Mouse (Mus musculus) MEL (cell line): ENCODE measurements around the gene Ms4a8a.

ENCODE experiments used
- EP300 ChIP-seq, 2 experiments: IDR thresholded peaks; 2 replicates each; pipeline ENCODE4 v1.6.1; 2011; ENCODE audit warnings: improper control_type of control experiment in 2 of 2, low read length in 2 of 2, low read depth in 1 of 2, mild to moderate bottlenecking in 1 of 2
- MYC ChIP-seq: IDR thresholded peaks from 2 replicates; pipeline ENCODE4 v1.6.1; 2011; ENCODE audit warnings: low read depth, mild to moderate bottlenecking, low read length, improper control_type of control experiment, moderate library complexity
- POLR2AphosphoS2 ChIP-seq: IDR thresholded peaks from 2 replicates; pipeline ENCODE4 v1.6.1; 2011; ENCODE audit warnings: low read length, improper control_type of control experiment

DNA sequence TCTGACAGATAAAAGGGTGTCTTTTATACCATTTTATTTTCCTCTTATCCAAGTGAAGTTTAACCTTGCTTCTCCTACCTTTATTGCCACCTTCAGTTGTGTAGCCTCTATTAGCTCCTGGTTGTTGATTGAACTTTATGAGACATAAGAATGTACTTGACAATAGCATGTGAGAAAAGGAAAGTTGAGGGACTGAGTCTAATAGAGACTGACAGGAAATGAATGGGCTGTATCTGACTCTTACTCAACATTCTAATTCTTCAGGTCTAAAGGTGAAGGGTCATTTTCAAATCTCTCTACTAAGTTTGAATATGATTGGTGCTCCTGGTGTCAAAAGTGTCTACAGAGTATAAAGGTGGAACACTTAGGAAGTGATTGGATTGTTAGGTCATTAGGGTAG is 58.5 kb downstream of the Ms4a8a start:
- TF ChIP-seq MYC (no peak), EP300 (IDR thresholded peaks at IDR 0.05; ENCODE audit: low read depth in 1 of 2, low read length in 2 of 2) (no peak), POLR2AphosphoS2 (no peak)
